Mouse (Mus musculus): ENCODE measurements around the gene Vwa2. TPM values are rescaled to one million over a fixed set of nuclear protein-coding genes. Genes with fewer than 3 reads are reported as not detected.

The Vwa2 gene
- polyA plus RNA-seq, 1 experiment from 2014 or later, result 4.7 TPM

DNA sequence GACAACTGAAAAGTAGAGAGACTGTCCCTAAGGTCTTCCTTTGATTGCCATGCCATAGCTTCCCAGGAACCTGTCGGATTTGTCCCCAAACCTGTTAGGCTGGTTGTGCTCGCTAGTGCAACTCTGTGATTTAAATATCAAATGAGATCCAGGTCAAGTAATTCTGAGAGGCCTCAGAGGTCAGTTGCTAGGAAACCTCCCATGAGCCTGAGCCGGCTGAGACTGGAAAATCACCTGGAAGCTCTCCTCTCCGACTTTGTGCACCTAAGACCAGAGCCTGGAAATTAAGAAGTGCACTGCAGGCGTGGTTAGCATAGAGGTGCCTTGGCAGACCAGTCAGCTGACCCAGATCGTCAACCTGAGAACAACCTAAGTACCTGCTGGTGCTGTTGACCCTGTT is 41.0 kb downstream of the Vwa2 start:
- 50% methylated on average over 6 of the region's 6 CpGs for WGBS
- Histone ChIP-seq H3K9ac (ENCODE audit: low read depth, low read length) (no peak overlapping the region), H3K4me2 (ENCODE audit: low read depth, low read length) (no peak overlapping the region), H3K9me3 (ENCODE audit: control insufficient read depth, low read length) (no peaks in the 10 kb centered on the region), H3K4me3 (ENCODE audit: low read depth, low read length) (no peak overlapping the region), H3K4me1 (ENCODE audit: control insufficient read depth, insufficient read depth, low read length) (no peaks in the 10 kb centered on the region), H3K27ac (replicated peaks; ENCODE audit: low read depth, low read length) (no peak overlapping the region), H3K27me3 (replicated peaks; ENCODE audit: control insufficient read depth, insufficient read depth, low read length) (no peaks in the 10 kb centered on the region), H3K36me3 (ENCODE audit: control insufficient read depth, insufficient read depth, low read length) (no peaks in the 10 kb centered on the region)
- peak; percentile 74 for DNase-seq (ENCODE audit: low spot score)
- peak; percentile 37; the same call in 1 of the 2 replicates for ATAC-seq (ENCODE audit: low read depth)

DNA sequence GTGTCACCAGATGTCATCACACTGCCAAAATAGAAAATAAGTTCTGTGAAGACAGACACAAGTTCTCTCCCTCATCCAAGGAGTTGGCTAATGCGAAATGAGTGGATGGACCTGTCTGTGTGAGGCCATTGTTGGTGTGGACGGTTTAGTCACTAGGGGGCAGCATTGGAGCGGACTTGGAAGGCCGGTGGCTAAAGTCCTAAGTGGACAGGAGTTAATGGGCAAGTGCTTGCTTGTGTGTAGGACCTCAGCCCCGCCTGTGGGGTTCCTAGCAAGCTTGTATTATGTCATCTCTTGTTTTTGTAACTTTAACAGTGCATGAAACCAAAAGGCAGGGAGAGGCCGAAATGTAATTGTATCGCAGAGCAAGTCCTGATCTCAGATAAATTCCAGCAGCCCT is 45.6 kb downstream of the Vwa2 start:
- Histone ChIP-seq H3K9ac (ENCODE audit: low read depth, low read length) (no peak overlapping the region), H3K27me3 (replicated peaks; ENCODE audit: control insufficient read depth, insufficient read depth, low read length) (no peaks in the 10 kb centered on the region), H3K27ac (replicated peaks; ENCODE audit: low read depth, low read length) (no peak overlapping the region), H3K4me3 (ENCODE audit: low read depth, low read length) (no peak overlapping the region), H3K36me3 (ENCODE audit: control insufficient read depth, insufficient read depth, low read length) (no peaks in the 10 kb centered on the region), H3K9me3 (ENCODE audit: control insufficient read depth, low read length) (no peaks in the 10 kb centered on the region), H3K4me1 (ENCODE audit: control insufficient read depth, insufficient read depth, low read length) (no peaks in the 10 kb centered on the region), H3K4me2 (ENCODE audit: low read depth, low read length) (no peak overlapping the region; the same call in 1 of the 2 replicates)
- WGBS, result 22% methylated on average over 7 of the region's 7 CpGs
- DNase-seq (ENCODE audit: low spot score), result peak; percentile 92
- peak; percentile 76 for ATAC-seq (ENCODE audit: low read depth)

DNA sequence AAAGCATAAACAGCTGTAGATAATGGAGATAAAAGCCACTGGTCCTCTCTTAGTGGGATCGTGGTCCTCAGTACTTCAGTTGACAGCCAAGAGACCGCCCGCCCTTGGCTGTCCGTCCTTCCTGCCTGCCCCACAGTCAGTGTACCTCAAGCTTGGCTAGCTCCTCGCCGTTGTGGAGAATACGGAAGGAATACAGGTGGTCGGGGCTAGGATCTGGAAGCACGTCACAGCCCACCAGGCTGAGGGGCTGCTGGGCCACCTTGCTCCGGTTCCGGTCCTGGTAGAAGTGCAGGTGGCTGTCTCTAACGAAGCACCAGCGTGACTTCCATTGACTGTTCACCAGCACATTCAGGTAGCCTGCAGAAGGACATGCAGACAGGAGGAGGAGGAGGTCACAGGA is 46.2 kb downstream of the Vwa2 start:
- Histone ChIP-seq H3K4me3 (ENCODE audit: low read depth, low read length) (no peak overlapping the region), H3K27ac (replicated peaks; ENCODE audit: low read depth, low read length) (no peak overlapping the region)

DNA sequence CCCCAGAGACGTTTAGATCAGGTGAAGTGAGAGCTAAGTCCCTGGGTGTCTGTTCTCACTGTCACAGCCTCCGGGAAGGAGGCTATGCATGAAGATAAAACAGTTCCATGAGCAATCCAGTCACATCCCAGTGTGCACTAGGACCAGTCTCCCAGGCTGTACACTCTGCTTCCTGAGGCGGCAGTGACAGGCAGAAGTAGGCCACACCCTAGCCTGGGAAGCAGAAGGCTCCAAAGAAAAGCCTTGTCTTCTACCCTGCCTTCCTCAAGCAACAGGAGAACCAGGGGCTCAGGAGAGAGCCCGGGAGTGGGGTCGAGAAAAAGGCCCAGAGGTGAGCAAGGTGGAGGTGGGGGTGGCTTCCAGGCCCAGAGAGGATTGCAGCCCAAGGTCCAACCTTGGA is 47.7 kb downstream of the Vwa2 start:
- H3K9me3 ChIP-seq (ENCODE audit: control insufficient read depth, low read length), result no peaks in the 10 kb centered on the region
- no peaks in the 10 kb centered on the region for H3K36me3 ChIP-seq (ENCODE audit: control insufficient read depth, insufficient read depth, low read length)
- H3K4me2 ChIP-seq (ENCODE audit: low read depth, low read length), result no peak overlapping the region
- no peaks in the 10 kb centered on the region for H3K4me1 ChIP-seq (ENCODE audit: control insufficient read depth, insufficient read depth, low read length)
- no peak overlapping the region for H3K4me3 ChIP-seq (ENCODE audit: low read depth, low read length)
- H3K27me3 ChIP-seq (replicated peaks; ENCODE audit: control insufficient read depth, insufficient read depth, low read length), result no peaks in the 10 kb centered on the region
- no peak for DNase-seq (ENCODE audit: low spot score)
- WGBS, result 72% methylated on average over 5 of the region's 5 CpGs
- ATAC-seq (ENCODE audit: low read depth), result no peak
- no peak overlapping the region for H3K27ac ChIP-seq (replicated peaks; ENCODE audit: low read depth, low read length)
- no peak overlapping the region for H3K9ac ChIP-seq (ENCODE audit: low read depth, low read length)

More for the DNA sequence above, 46.2 kb downstream of the Vwa2 start:
- Histone ChIP-seq H3K4me1 (ENCODE audit: control insufficient read depth, insufficient read depth, low read length) (no peaks in the 10 kb centered on the region), H3K9ac (ENCODE audit: low read depth, low read length) (no peak overlapping the region), H3K27me3 (replicated peaks; ENCODE audit: control insufficient read depth, insufficient read depth, low read length) (no peaks in the 10 kb centered on the region), H3K36me3 (ENCODE audit: control insufficient read depth, insufficient read depth, low read length) (no peaks in the 10 kb centered on the region), H3K9me3 (ENCODE audit: control insufficient read depth, low read length) (no peaks in the 10 kb centered on the region), H3K4me2 (ENCODE audit: low read depth, low read length) (no peak overlapping the region)
- WGBS, result 86% methylated on average over 13 of the region's 13 CpGs
- DNase-seq (ENCODE audit: low spot score) (no peak), ATAC-seq (ENCODE audit: low read depth) (no peak)

DNA sequence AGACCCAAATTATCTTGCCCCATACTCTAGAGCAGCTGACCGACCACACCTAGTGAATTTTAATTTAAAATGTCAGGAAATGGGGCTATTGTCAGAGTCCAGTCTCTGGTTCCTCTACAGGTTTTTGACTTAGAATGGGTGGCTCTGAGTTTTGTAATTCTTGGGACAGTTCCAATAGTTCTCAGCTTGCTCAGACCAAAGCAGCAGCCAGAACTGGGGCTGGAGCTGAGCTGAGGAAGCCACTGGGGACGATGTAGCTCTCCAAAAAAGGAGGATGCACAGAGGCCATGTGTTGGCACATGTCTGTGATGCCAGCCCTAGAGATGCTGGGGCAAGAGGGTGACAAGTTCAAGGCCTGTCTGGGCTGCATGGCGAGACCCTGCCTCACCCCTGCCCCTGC is 55.3 kb downstream of the Vwa2 start:
- Histone ChIP-seq H3K9ac (ENCODE audit: low read depth, low read length) (no peak overlapping the region), H3K36me3 (ENCODE audit: control insufficient read depth, insufficient read depth, low read length) (no peaks in the 10 kb centered on the region), H3K27me3 (replicated peaks; ENCODE audit: control insufficient read depth, insufficient read depth, low read length) (no peaks in the 10 kb centered on the region), H3K4me3 (ENCODE audit: low read depth, low read length) (no peak overlapping the region), H3K4me1 (ENCODE audit: control insufficient read depth, insufficient read depth, low read length) (no peaks in the 10 kb centered on the region), H3K4me2 (ENCODE audit: low read depth, low read length) (no peak overlapping the region), H3K27ac (replicated peaks; ENCODE audit: low read depth, low read length) (no peak overlapping the region), H3K9me3 (ENCODE audit: control insufficient read depth, low read length) (no peaks in the 10 kb centered on the region)
- ATAC-seq (ENCODE audit: low read depth), result no peak
- peak; percentile 32 for DNase-seq (ENCODE audit: low spot score)
- 73% methylated on average over 3 of the region's 3 CpGs for WGBS

DNA sequence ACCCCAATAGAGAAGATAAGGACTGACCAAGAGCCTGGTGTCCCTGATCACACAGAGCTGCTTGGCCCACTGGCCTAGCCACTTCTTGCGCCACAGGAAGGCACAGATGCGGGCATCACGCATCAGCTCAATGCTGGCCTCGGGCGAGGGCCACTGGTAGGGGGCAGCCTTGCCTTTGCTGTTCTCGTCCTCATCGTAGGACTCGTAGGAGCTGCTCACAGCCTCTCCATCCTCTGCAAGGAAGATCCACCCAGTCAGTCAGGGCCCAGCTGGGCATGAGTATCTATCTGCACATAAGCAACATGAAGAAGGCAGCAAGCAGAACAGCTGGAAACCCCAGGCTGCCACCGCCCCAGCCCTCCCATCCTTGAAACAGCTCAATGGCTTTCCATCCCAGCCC is 56.0 kb downstream of the Vwa2 start:
- Histone ChIP-seq H3K4me3 (ENCODE audit: low read depth, low read length) (no peak overlapping the region), H3K36me3 (ENCODE audit: control insufficient read depth, insufficient read depth, low read length) (no peaks in the 10 kb centered on the region), H3K27me3 (replicated peaks; ENCODE audit: control insufficient read depth, insufficient read depth, low read length) (no peaks in the 10 kb centered on the region), H3K9me3 (ENCODE audit: control insufficient read depth, low read length) (no peaks in the 10 kb centered on the region), H3K9ac (ENCODE audit: low read depth, low read length) (no peak overlapping the region), H3K4me2 (ENCODE audit: low read depth, low read length) (no peak overlapping the region), H3K27ac (replicated peaks; ENCODE audit: low read depth, low read length) (no peak overlapping the region), H3K4me1 (ENCODE audit: control insufficient read depth, insufficient read depth, low read length) (no peaks in the 10 kb centered on the region)
- WGBS, result 88% methylated on average over 9 of the region's 9 CpGs
- DNase-seq (ENCODE audit: low spot score), result no peak
- ATAC-seq (ENCODE audit: low read depth), result no peak

DNA sequence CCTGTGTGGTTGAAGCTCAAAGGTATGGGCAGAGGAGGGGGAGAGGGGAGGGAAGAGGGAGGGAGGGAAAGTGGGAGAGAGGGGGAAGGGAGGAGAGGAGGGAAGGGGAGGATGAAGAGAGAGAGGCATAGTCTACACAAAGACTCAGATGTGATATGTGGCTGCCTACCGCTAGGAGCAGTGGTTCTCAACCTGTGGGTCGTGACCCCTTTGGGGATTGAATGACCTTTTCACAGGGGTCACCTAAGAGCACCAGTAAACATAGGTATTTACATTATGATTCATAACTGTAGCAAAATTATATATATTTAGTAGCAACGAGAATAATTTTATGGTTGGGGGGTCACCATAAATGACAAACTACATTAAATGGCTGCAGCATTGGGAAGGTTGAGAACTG is 59.8 kb downstream of the Vwa2 start:
- H3K9me3 ChIP-seq (ENCODE audit: control insufficient read depth, low read length), result no peaks in the 10 kb centered on the region
- DNase-seq (ENCODE audit: low spot score) (no peak), ATAC-seq (ENCODE audit: low read depth) (no peak)
- H3K27ac ChIP-seq (replicated peaks; ENCODE audit: low read depth, low read length), result no peak overlapping the region
- no peak overlapping the region for H3K4me3 ChIP-seq (ENCODE audit: low read depth, low read length)
- no peaks in the 10 kb centered on the region for H3K4me1 ChIP-seq (ENCODE audit: control insufficient read depth, insufficient read depth, low read length)
- WGBS, result 82% methylated on average over 3 of the region's 3 CpGs
- no peak overlapping the region for H3K9ac ChIP-seq (ENCODE audit: low read depth, low read length)
- no peak overlapping the region for H3K4me2 ChIP-seq (ENCODE audit: low read depth, low read length)
- H3K36me3 ChIP-seq (ENCODE audit: control insufficient read depth, insufficient read depth, low read length), result no peaks in the 10 kb centered on the region
- H3K27me3 ChIP-seq (replicated peaks; ENCODE audit: control insufficient read depth, insufficient read depth, low read length), result no peaks in the 10 kb centered on the region

DNA sequence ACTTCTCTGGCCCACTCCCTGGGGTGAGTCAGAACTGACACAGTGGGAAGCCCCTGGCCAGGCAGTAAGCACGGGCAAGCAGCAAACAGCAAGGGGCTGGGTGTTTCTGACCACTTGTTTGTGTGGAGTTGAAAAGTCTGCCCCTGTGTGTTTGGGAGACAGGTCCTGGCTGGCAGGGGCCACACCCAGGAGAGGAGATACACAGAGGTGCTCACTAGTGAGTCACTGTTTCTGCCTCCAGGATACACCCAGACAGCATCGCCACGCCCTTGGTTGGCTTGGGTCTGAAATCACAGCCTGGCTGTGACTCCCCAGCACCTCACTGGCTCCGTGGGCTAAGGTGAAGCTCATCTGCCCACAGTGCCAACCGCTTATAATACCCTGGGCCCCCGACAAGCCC is 61.1 kb downstream of the Vwa2 start:
- WGBS, result 77% methylated on average over 6 of the region's 6 CpGs
- Histone ChIP-seq H3K36me3 (ENCODE audit: control insufficient read depth, insufficient read depth, low read length) (no peaks in the 10 kb centered on the region), H3K9me3 (ENCODE audit: control insufficient read depth, low read length) (no peaks in the 10 kb centered on the region), H3K4me2 (ENCODE audit: low read depth, low read length) (no peak overlapping the region), H3K9ac (ENCODE audit: low read depth, low read length) (no peak overlapping the region), H3K27ac (replicated peaks; ENCODE audit: low read depth, low read length) (no peak overlapping the region), H3K27me3 (replicated peaks; ENCODE audit: control insufficient read depth, insufficient read depth, low read length) (no peaks in the 10 kb centered on the region), H3K4me1 (ENCODE audit: control insufficient read depth, insufficient read depth, low read length) (no peaks in the 10 kb centered on the region), H3K4me3 (ENCODE audit: low read depth, low read length) (no peak overlapping the region)
- DNase-seq (ENCODE audit: low spot score) (peak; percentile 48), ATAC-seq (ENCODE audit: low read depth) (no peak)

DNA sequence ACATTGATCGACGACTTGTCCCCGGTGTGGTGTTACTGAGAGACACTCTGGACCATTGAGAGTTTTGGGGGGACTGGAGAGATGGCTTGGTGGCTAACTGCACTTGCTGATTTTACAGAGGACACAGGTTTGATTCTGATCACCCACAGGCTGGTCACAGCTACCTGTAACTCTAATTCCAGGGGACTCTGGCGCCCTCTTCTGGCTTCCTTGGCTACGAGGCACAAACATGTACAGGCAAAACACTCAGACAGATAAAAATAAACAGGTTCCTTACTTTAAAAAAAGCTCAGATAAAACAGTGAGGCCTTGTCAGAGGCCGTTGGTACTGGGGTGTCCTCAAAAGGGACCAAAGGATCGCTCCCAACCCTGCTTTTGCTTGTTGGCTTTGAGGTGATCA is 61.7 kb downstream of the Vwa2 start:
- DNase-seq (ENCODE audit: low spot score) (no peak), ATAC-seq (ENCODE audit: low read depth) (no peak)
- H3K27ac ChIP-seq (replicated peaks; ENCODE audit: low read depth, low read length), result no peak overlapping the region
- no peak overlapping the region for H3K9ac ChIP-seq (ENCODE audit: low read depth, low read length)
- WGBS, result 91% methylated on average over 7 of the region's 7 CpGs
- H3K4me1 ChIP-seq (ENCODE audit: control insufficient read depth, insufficient read depth, low read length), result no peaks in the 10 kb centered on the region
- H3K4me3 ChIP-seq (ENCODE audit: low read depth, low read length), result no peak overlapping the region
- no peaks in the 10 kb centered on the region for H3K9me3 ChIP-seq (ENCODE audit: control insufficient read depth, low read length)
- H3K27me3 ChIP-seq (replicated peaks; ENCODE audit: control insufficient read depth, insufficient read depth, low read length), result no peaks in the 10 kb centered on the region
- H3K4me2 ChIP-seq (ENCODE audit: low read depth, low read length), result no peak overlapping the region
- H3K36me3 ChIP-seq (ENCODE audit: control insufficient read depth, insufficient read depth, low read length), result no peaks in the 10 kb centered on the region
